Mouse (Mus musculus) MEL (cell line): ENCODE data around the gene Klf13.

Experiments
- CTCF ChIP-seq, 3 experiments: IDR thresholded peaks in 2 of 3; conservative IDR thresholded peaks in 1 of 3; 2 replicates each; pipeline ENCODE4 v1.5.1; 2011 to 2012; ENCODE audit warnings: low read length in 3 of 3, low read depth in 2 of 3, mild to moderate bottlenecking in 2 of 3, improper control_type of control experiment in 1 of 3, inconsistent platforms in 1 of 3, mixed read lengths in 1 of 3, moderate library complexity in 1 of 3; ENCODE audit not compliant: control insufficient read depth in 1 of 3, insufficient read depth in 1 of 3, poor library complexity in 1 of 3, severe bottlenecking in 1 of 3
- GABPA ChIP-seq: IDR thresholded peaks from 2 replicates; pipeline ENCODE4 v1.6.1; 2012; ENCODE audit warnings: low read depth, mild to moderate bottlenecking, inconsistent platforms, low read length, improper control_type of control experiment, moderate library complexity
- POLR2A ChIP-seq, 2 experiments: IDR thresholded peaks; 2 replicates each; pipeline ENCODE4 v1.6.1; 2011 to 2012; ENCODE audit warnings: low read length in 2 of 2, mild to moderate bottlenecking in 2 of 2, control low read depth in 1 of 2, improper control_type of control experiment in 1 of 2, low read depth in 1 of 2, moderate library complexity in 1 of 2; ENCODE audit not compliant: control insufficient read depth in 1 of 2, insufficient read depth in 1 of 2, poor library complexity in 1 of 2
- SMC3 ChIP-seq: IDR thresholded peaks from 2 replicates; pipeline ENCODE4 v1.6.1; 2011; ENCODE audit warnings: low read depth, low read length, improper control_type of control experiment
- ZKSCAN1 ChIP-seq: IDR thresholded peaks from 2 replicates; pipeline ENCODE4 v1.6.1; 2012; ENCODE audit warnings: low read depth, mild to moderate bottlenecking, inconsistent platforms, low read length, improper control_type of control experiment, moderate library complexity

GRCm38 (mm10) chr7:63936986-63937235 is 1.8 kb downstream of the Klf13 start:
- TF ChIP-seq POLR2A (IDR thresholded peaks at IDR 0.05; ENCODE audit: control insufficient read depth in 1 of 2, insufficient read depth in 1 of 2, low read depth in 1 of 2, low read length in 2 of 2, poor library complexity in 1 of 2), result peak in 1 of 2 experiments; percentile 16; a peak in 1 of 4 replicates
- TF ChIP-seq SMC3, result no peak
- TF ChIP-seq ZKSCAN1, result no peak
- no peak for TF ChIP-seq CTCF (IDR thresholded peaks at IDR 0.05 in 2 of 3, conservative IDR thresholded peaks at IDR 0.05 in 1 of 3; ENCODE audit: control insufficient read depth in 1 of 3, insufficient read depth in 1 of 3, low read depth in 2 of 3, low read length in 3 of 3, poor library complexity in 1 of 3, severe bottlenecking in 1 of 3)
- TF ChIP-seq GABPA, result no peak
